Mouse (Mus musculus) cerebellum, adult 2 months (tissue): ENCODE measurements around the gene Gpatch8. TPM values are rescaled to one million over a fixed set of nuclear protein-coding genes. Genes with fewer than 3 reads are reported as not detected.

Experiments used
- DNase-seq, 2 experiments: peaks; one replicate each; pipeline ENCODE4 v3.0.0; 2021
- H3K27ac ChIP-seq: fragments of 200-500 bp; 2 replicates; pipeline ENCODE4 v1.5.1; 2012; ENCODE audit warnings: low read length, control low read depth, inconsistent platforms; ENCODE audit not compliant: insufficient read depth
- H3K27me3 ChIP-seq: fragments of 200-500 bp; 2 replicates; pipeline ENCODE4 v1.6.1; 2012; ENCODE audit warnings: inconsistent platforms, mild to moderate bottlenecking, low read length, moderate library complexity; ENCODE audit not compliant: control insufficient read depth, insufficient read depth
- H3K4me1 ChIP-seq: fragments of 200-500 bp; 2 replicates; pipeline ENCODE4 v1.6.1; 2011; ENCODE audit warnings: low read length; ENCODE audit not compliant: control insufficient read depth, insufficient read depth
- H3K4me3 ChIP-seq: fragments of 200-500 bp; replicated peaks from 2 replicates; pipeline ENCODE3; 2011; ENCODE audit warnings: mild to moderate bottlenecking, low read depth, low read length, control low read depth; ENCODE audit not compliant: insufficient read depth
- CTCF ChIP-seq: fragments of 200-500 bp; IDR thresholded peaks from 2 replicates; pipeline ENCODE4 v1.5.1; 2011; ENCODE audit warnings: low read depth, mild to moderate bottlenecking, control low read depth, low read length, moderate library complexity, borderline replicate concordance; ENCODE audit not compliant: insufficient read depth
- POLR2A ChIP-seq: fragments of 200-500 bp; IDR thresholded peaks from 2 replicates; pipeline ENCODE4 v1.6.1; 2011; ENCODE audit warnings: low read length, control low read depth, borderline replicate concordance; ENCODE audit not compliant: insufficient read depth
- WGBS: fragments of 180-500 bp; shearing (Covaris S2); methylation state at CpG from one replicate; pipeline ENCODE4 v1.1.7; 2018; 5-methylcytosine and 5-hydroxymethylcytosine counted together
- polyA plus RNA-seq: library from polyadenylated mRNA; depleted of rRNA; stranded (reverse); fragments of >200 nt; gene quantifications from 2 replicates; pipeline ENCODE4 v1.2.3, GENCODE M21; 2012

Gpatch8 gene
- polyA plus RNA-seq, 1 experiment = 64.7 TPM

DNA sequence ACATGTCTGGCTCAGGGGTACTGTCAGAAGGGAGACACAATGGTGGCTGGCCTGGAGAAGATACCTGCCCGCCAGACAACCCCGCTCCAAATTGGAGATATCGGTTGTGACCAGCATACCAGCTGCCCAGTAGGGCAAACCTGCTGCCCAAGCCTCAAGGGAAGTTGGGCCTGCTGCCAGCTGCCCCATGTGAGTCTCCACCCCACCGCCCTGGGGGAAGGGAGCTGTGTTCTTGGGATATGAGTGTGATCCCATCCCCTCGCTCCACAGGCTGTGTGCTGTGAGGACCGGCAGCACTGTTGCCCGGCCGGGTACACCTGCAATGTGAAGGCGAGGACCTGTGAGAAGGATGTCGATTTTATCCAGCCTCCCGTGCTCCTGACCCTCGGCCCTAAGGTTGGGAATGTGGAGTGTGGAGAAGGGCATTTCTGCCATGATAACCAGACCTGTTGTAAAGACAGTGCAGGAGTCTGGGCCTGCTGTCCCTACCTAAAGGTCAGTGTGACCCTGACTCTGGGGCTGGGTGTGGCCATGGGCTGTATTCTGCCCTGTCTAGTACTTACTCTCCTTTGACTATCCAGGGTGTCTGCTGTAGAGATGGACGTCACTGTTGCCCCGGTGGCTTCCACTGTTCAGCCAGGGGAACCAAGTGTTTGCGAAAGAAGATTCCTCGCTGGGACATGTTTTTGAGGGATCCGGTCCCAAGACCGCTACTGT lies 120.3 kb downstream of the Gpatch8 start:
- DNase-seq = peak; percentile 48 to 57
- H3K4me3 ChIP-seq = no peak overlapping the region
- H3K4me1 ChIP-seq = peaks cover 63% of the 10 kb centered on the region
- H3K27me3 ChIP-seq = no peaks in the 10 kb centered on the region
- TF ChIP-seq POLR2A (no peak), CTCF (no peak)
- H3K27ac ChIP-seq = no peak overlapping the region
- 69% methylated on average over 18 of the region's 18 CpGs for WGBS

DNA sequence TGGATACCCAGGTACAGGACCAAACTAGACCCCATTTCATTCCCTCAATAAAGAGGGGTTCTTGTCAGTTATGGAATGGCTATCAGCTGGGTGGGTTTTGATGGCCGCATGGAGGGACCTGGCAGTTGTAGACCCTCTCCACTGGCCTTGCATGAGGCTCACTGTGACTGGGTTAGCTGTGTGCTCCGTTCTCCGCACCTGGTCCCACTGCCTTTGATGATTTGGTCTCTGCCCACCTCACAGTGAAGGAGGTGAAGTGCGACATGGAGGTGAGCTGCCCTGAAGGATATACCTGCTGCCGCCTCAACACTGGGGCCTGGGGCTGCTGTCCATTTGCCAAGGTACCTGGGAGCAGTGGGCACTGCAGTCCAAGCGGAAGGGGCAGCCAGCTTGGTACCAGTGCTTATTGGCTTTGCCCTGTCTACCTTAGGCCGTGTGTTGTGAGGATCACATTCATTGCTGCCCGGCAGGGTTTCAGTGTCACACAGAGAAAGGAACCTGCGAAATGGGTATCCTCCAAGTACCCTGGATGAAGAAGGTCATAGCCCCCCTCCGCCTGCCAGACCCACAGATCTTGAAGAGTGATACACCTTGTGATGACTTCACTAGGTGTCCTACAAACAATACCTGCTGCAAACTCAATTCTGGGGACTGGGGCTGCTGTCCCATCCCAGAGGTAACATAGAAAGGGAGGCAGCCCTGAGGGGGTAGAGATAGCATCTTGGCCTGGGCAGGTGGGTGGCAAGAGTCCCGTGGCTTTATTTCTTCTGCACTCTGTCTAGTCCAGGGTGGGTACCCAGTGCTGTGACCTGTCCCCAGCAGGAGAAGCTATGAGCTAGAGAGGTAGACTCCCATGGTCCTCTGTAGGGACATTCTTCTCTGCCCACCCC lies 121.1 kb downstream of the Gpatch8 start:
- Histone ChIP-seq H3K27ac (no peak overlapping the region), H3K4me3 (no peak overlapping the region), H3K27me3 (no peaks in the 10 kb centered on the region), H3K4me1 (peaks cover 62% of the 10 kb centered on the region)
- WGBS = 85% methylated on average over 11 of the region's 11 CpGs
- TF ChIP-seq CTCF (no peak), POLR2A (no peak)
- DNase-seq = peak in 1 of 2 experiments; percentile 29

DNA sequence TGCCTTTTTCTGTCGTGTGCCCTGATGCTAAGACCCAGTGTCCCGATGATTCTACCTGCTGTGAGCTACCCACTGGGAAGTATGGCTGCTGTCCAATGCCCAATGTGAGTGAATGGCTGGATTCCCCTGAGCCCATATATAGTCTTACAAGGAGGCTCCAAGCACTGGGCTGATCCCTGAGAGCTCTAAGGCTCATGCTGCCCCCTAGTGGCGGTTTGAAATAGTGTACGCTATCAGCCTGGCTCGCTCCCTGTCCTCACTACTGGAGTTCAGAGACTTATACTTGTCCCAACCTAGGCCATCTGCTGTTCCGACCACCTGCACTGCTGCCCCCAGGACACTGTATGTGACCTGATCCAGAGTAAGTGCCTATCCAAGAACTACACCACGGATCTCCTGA lies 121.8 kb downstream of the Gpatch8 start:
- WGBS = 3% methylated on average over 7 of the region's 7 CpGs
- Histone ChIP-seq H3K4me3 (no peak overlapping the region), H3K4me1 (peaks cover 55% of the 10 kb centered on the region), H3K27me3 (no peaks in the 10 kb centered on the region), H3K27ac (no peak overlapping the region)
- peak; percentile 86 to 91 for DNase-seq
- TF ChIP-seq CTCF (peak; percentile 86), POLR2A (no peak)

DNA sequence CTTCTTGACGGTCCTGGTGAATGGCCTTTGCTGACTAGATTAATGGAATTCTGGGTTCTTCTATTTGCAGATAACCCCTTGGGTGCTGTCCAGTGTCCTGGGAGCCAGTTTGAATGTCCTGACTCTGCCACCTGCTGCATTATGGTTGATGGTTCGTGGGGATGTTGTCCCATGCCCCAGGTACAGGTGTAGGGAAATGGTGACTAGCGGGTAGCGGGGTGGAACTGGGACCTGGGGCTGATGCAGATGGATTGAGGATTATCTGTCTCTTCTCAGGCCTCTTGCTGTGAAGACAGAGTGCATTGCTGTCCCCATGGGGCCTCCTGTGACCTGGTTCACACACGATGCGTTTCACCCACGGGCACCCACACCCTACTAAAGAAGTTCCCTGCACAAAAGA lies 122.3 kb downstream of the Gpatch8 start:
- Histone ChIP-seq H3K27me3 (no peaks in the 10 kb centered on the region), H3K27ac (no peak overlapping the region), H3K4me1 (peaks cover 50% of the 10 kb centered on the region), H3K4me3 (no peak overlapping the region)
- no peak for DNase-seq
- TF ChIP-seq CTCF = no peak
- no peak for TF ChIP-seq POLR2A
- WGBS = 57% methylated on average over 7 of the region's 7 CpGs

DNA sequence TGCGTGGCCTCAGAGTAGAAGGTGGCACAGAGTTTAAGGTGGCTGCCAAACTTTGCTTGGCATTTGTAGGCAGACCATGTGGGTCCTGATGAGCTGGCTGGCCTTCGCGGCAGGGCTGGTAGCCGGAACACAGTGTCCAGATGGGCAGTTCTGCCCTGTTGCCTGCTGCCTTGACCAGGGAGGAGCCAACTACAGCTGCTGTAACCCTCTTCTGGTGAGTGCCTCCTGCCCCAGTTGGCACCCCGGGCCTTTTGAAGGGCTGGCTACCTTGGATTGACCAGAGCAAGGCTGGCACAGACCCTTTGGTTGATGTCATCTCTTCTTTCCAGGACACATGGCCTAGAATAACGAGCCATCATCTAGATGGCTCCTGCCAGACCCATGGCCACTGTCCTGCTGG lies 123.3 kb downstream of the Gpatch8 start:
- 7% methylated on average over 6 of the region's 6 CpGs for WGBS
- Histone ChIP-seq H3K27ac (peak overlapping the region; percentile 16), H3K27me3 (no peaks in the 10 kb centered on the region), H3K4me1 (peaks cover 41% of the 10 kb centered on the region), H3K4me3 (no peak overlapping the region)
- DNase-seq = peak; percentile 78 to 87
- TF ChIP-seq CTCF = no peak
- no peak for TF ChIP-seq POLR2A

DNA sequence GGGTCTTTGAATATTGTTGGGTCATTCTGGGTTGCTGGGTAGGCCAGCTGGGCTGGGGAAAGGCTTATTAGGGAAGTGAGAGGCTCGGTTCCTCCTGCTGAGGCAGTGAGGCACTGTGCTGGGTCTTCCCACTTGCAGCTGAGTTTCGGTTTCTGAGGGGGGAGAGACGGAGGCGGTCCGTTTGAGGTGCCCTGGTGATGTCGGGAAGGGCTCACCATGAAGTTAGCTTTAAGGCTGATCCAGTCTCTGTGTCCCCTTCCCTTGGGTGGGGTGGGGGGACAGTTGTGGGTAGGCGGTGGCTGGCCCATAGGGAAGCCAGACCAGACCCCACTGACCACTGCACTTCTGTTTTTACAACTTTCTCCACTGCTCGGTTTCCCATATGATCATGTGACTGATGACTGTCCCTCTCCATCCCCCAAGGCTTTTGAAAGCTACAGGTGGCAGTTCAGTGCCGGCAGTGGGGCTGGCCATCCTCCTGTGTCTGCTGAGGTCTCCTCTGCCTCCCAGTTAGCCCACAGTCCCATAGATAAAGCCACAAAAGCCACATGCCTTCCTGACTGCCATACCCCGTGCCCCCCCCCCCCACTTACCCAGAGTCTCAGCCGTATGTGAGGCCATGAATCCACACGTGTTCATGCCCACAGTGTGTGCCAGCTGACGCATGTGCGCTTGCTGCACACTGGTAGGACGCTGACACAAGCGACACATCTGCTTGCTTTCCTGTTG lies 123.9 kb downstream of the Gpatch8 start:
- peak overlapping the region; percentile 16; the same call in 1 of the 2 replicates for H3K27ac ChIP-seq
- 22% methylated on average over 16 of the region's 16 CpGs for WGBS
- no peak overlapping the region for H3K4me3 ChIP-seq
- no peak for TF ChIP-seq CTCF
- H3K27me3 ChIP-seq = no peaks in the 10 kb centered on the region
- no peak for DNase-seq
- H3K4me1 ChIP-seq = peaks cover 41% of the 10 kb centered on the region

DNA sequence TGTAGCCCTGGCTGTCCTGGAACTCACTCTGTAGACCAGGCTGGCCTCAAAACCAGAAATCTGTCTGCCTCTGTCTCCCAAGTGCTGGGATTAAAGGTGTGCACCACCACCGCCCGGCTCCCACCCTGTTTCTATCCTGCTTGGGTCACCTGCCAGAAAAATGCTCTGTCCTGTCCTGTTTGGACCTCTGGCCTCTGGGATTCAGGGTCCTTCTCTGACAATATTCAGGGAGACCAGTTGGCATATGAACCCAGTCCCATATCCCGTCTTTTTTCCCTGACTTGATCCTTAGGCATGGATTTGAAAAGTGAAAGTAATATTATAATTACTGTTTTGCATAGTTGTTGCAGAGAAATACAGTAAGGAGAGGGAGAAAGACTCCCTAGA lies 124.5 kb downstream of the Gpatch8 start:
- TF ChIP-seq POLR2A (no peak), CTCF (no peak)
- Histone ChIP-seq H3K4me3 (no peak overlapping the region), H3K27me3 (no peaks in the 10 kb centered on the region), H3K27ac (no peak overlapping the region), H3K4me1 (peaks cover 41% of the 10 kb centered on the region)
- whole genome bisulfite sequencing = 75% methylated on average over 3 of the region's 3 CpGs
- DNase-seq = no peak
